Mouse (Mus musculus): Measurements from ENCODE around the gene Nop9.

DNA sequence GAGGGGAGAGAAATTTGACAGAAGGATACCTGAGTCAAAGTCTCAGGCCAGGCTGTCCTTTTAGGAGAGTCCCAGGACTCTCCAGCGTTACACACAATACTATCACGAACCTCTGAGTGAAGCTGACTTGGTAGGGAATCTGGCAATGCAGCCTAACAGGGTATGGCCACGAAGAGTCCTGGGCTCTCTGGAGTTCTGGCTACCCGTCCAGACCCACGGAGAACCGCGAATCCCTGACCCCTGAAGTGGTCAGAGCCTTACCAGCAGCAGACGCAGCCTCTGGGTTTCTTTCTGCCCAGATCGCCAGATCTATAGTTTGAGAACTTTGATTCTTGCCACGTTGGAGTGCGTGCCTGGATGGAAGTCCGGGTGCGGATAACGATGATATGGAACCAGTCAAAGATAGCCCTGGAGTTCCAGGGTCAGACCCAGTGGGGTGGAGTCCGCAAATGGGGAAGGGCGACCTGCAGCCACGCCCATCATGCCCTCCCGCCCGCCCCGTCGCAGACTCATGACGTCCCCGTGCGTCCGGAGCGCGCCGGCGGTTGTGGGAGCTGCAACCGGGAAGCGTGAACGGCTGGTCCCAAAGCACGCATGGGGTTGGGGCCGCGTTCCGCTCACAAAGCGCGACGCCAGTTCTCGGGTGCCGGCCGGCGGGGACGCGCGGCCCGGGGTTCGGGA lies at the start of gene Nop9, which contains the start of gene Dhrs1:
- TF ChIP-seq CTCF (IDR thresholded peaks at IDR 0.05; ENCODE audit: low read depth) (no peak), EP300 (IDR thresholded peaks at IDR 0.05; ENCODE audit: low read depth) (no peak)
